Mouse (Mus musculus) heart, embryonic 10.5 days (tissue): ENCODE results near the gene Dner. TPM values are rescaled to one million over a fixed set of nuclear protein-coding genes. Genes with fewer than 3 reads are reported as not detected.

Experiments used
- DNase-seq: peaks from one replicate; pipeline ENCODE4 v3.0.0-alpha.2; 2017; ENCODE audit warnings: low spot score
- H3K27ac ChIP-seq: fragments of 300-500 bp; sonication (generic); 2 replicates; pipeline ENCODE4 v1.5.1; 2016; ENCODE audit warnings: mild to moderate bottlenecking
- H3K27me3 ChIP-seq: fragments of 300-500 bp; sonication (generic); 2 replicates; pipeline ENCODE4 v1.6.1; 2016; ENCODE audit warnings: mild to moderate bottlenecking; ENCODE audit not compliant: poor library complexity, insufficient read depth, severe bottlenecking
- H3K36me3 ChIP-seq: fragments of 300-500 bp; sonication (generic); 2 replicates; pipeline ENCODE4 v1.6.1; 2016; ENCODE audit warnings: mild to moderate bottlenecking, moderate library complexity
- H3K4me1 ChIP-seq: fragments of 300-500 bp; sonication (generic); 2 replicates; pipeline ENCODE4 v1.6.1; 2016; ENCODE audit warnings: mild to moderate bottlenecking
- H3K4me3 ChIP-seq: fragments of 300-500 bp; sonication (generic); 2 replicates; pipeline ENCODE4 v1.5.1; 2016; ENCODE audit warnings: mild to moderate bottlenecking, moderate library complexity
- H3K9me3 ChIP-seq: fragments of 300-500 bp; sonication (generic); 2 replicates; pipeline ENCODE4 v1.6.1; 2016; ENCODE audit warnings: mild to moderate bottlenecking, moderate library complexity
- WGBS: fragments of 180-500 bp; shearing (Covaris S2); methylation state at CpG from one replicate; pipeline ENCODE4 v1.1.7; 2016; 5-methylcytosine and 5-hydroxymethylcytosine counted together
- polyA plus RNA-seq: library from polyadenylated mRNA; unstranded; fragments of >200 nt; fragmentation: Nextera tagmentation; extraction: Ambion mirVana; gene quantifications from 2 replicates; pipeline ENCODE4 v1.2.1, GENCODE M21; 2016

The Dner gene
- polyA plus RNA-seq, 1 experiment from 2014 or later: 0.60 TPM

DNA sequence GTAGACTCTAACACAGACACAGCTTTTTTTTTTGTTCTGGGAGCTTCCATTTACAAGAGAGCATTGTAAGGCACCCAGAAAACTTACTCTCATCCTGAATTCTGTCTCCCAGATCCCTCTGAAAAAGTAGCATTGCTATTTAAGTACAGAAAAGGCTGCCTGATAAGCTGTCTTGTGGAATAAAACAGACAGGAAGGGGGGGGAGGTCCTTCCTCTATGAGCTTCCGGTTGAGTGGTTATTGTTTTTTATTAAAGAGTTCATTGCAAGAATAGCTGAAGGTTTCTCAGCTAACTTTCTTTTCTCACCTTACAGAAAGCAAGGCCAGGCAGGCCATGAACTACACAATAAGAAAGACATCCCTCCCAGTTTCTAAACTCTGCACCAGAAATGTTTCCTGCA, 77.9 kb downstream of the Dner start:
- no peak for DNase-seq
- Histone ChIP-seq H3K27ac (no peak overlapping the region), H3K36me3 (no peaks in the 10 kb centered on the region), H3K9me3 (no peaks in the 10 kb centered on the region), H3K4me3 (no peak overlapping the region), H3K27me3 (no peaks in the 10 kb centered on the region), H3K4me1 (peaks cover 10% of the 10 kb centered on the region; the same call in 1 of the 2 replicates)
- 67% methylated on average over 1 of the region's 1 CpGs for WGBS

DNA sequence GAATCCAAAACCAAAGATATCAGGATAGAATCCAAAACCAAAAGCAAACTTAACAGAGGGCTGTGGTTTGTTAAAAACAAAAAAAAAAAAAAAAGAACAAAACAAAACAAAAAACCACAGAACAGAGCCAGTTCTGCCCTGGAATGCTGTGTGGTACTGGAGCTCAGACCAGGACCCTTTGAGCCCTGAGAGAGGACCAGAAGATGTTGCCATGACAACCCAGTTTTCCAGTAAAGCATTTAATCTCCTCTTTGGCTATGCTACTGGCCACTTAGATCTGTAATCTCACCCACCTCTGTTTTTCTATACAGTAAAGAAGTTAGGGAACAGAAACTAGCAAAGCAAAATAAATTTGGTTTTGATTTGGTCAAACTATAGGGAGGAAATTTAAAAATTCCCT, 79.9 kb downstream of the Dner start:
- H3K4me3 ChIP-seq: no peak overlapping the region
- peaks cover 5% of the 10 kb centered on the region; the same call in 1 of the 2 replicates for H3K4me1 ChIP-seq
- H3K27me3 ChIP-seq: no peaks in the 10 kb centered on the region
- no peak for DNase-seq
- no peaks in the 10 kb centered on the region for H3K9me3 ChIP-seq
- H3K36me3 ChIP-seq: no peaks in the 10 kb centered on the region
- no peak overlapping the region for H3K27ac ChIP-seq

DNA sequence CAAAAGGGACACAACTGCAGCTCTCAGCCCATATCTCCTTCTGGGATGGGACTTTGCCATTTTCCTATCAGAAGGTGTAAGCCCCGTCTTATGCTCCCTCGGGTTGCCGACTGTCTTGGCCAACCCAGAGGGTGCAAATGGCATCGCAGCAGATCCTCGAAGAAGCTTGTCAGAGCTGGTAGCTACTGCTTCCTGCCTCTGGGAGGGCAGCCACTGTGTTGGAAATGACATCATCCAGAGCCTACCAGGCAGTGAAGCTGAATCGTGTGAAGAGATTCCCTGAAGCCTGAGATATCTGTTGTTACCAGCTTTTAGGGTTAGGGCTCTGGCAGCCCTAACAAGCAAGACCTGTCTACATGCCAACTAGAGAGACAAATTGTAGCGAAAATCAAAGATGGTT, 81.4 kb downstream of the Dner start:
- H3K27me3 ChIP-seq: no peaks in the 10 kb centered on the region
- H3K4me1 ChIP-seq: peaks cover 5% of the 10 kb centered on the region; the same call in 1 of the 2 replicates
- H3K9me3 ChIP-seq: no peaks in the 10 kb centered on the region
- DNase-seq: no peak
- 48% methylated on average over 7 of the region's 7 CpGs for WGBS
- no peak overlapping the region for H3K27ac ChIP-seq
- no peak overlapping the region for H3K4me3 ChIP-seq
- H3K36me3 ChIP-seq: no peaks in the 10 kb centered on the region

DNA sequence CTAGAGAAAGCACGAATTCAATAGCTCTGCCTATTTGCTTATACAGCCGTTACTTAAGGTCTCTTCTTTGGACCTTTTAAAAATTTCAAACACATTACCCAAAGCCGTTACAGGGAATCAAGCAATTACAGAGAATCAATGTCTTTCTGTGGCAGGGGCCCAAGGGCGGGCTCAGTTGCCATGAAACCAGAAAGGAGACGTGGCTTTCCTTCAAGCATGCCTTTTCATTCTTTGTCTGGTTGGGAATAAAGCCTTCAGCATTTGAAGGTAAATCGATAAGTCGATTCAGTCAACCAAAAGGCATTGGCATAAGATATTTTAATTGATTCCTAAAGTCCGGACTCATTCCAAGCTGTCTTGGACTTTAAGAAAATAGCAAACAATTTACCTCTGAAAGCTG, 82.9 kb downstream of the Dner start:
- H3K9me3 ChIP-seq: no peaks in the 10 kb centered on the region
- no peak for DNase-seq
- H3K27ac ChIP-seq: no peak overlapping the region
- 89% methylated on average over 8 of the region's 8 CpGs for WGBS
- H3K36me3 ChIP-seq: no peaks in the 10 kb centered on the region
- no peak overlapping the region for H3K4me3 ChIP-seq
- H3K27me3 ChIP-seq: no peaks in the 10 kb centered on the region
- H3K4me1 ChIP-seq: peaks cover 5% of the 10 kb centered on the region; the same call in 1 of the 2 replicates

DNA sequence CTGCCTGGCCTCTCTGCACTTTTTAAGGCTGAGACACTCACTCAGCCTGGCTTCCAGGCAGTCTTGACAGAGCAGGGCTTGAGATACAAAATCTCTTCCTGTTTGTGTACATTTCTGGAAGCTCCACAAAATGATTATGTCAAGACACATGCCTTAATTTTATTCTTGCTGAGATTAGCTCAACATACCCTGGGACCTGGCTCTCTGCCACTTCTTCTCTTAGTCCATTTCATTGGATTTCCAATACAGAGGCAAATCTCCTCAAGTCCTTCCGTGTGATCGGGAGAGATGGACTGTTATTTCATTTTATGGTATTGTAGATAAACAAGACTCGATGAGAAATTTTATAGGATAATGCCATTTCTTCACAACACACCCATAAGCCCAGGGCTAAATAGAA, 84.7 kb downstream of the Dner start:
- H3K36me3 ChIP-seq: no peaks in the 10 kb centered on the region
- H3K27me3 ChIP-seq: no peaks in the 10 kb centered on the region
- no peak for DNase-seq
- peaks cover 5% of the 10 kb centered on the region; the same call in 1 of the 2 replicates for H3K4me1 ChIP-seq
- H3K27ac ChIP-seq: no peak overlapping the region
- H3K4me3 ChIP-seq: no peak overlapping the region
- H3K9me3 ChIP-seq: no peaks in the 10 kb centered on the region
- 84% methylated on average over 3 of the region's 3 CpGs for WGBS

DNA sequence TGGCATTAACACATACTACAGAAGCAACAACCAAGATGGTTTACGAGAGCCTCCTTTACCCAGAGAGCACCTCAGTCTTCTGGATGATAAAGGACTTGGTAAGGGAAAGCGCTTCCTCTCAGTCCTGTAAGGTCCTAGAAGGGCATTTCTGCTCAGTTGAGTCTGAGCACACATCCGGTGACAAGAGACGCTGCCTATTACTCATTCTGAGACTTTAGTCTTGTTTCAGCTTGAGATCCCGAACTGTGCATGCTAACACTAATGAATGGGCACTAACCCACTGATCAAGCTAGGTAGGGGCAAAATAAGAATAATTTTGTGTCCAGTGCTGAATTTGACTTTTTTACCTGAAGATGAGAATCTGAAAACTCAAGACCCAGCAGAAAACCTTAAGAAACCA, 97.0 kb downstream of the Dner start:
- Histone ChIP-seq H3K9me3 (no peaks in the 10 kb centered on the region), H3K27ac (no peak overlapping the region), H3K36me3 (no peaks in the 10 kb centered on the region), H3K4me3 (no peak overlapping the region), H3K4me1 (no peaks in the 10 kb centered on the region), H3K27me3 (no peaks in the 10 kb centered on the region)
- 82% methylated on average over 5 of the region's 5 CpGs for WGBS
- no peak for DNase-seq

DNA sequence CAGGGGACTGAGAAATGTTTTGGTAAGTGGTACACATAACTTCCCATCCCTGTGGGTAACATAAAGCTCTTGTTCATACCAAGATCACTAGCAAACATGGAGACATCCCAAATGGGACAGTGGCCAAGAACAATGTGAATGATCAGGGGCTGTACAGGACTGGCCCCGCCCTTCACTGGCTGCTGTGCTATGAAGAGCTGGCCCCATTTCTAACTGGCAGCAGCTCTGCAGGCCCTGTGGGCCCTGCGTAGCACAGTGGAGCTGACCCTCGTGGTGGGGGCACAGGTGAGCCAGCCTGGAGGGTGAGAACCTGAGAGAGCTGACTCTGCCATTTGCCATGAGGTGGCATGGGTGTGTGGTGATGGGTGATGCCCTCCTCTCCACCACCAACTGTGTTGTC, 100.0 kb downstream of the Dner start:
- DNase-seq: no peak
- WGBS: 75% methylated on average over 3 of the region's 3 CpGs
- Histone ChIP-seq H3K36me3 (no peaks in the 10 kb centered on the region), H3K27me3 (no peaks in the 10 kb centered on the region), H3K9me3 (no peaks in the 10 kb centered on the region), H3K4me3 (no peak overlapping the region), H3K4me1 (no peaks in the 10 kb centered on the region), H3K27ac (no peak overlapping the region)

DNA sequence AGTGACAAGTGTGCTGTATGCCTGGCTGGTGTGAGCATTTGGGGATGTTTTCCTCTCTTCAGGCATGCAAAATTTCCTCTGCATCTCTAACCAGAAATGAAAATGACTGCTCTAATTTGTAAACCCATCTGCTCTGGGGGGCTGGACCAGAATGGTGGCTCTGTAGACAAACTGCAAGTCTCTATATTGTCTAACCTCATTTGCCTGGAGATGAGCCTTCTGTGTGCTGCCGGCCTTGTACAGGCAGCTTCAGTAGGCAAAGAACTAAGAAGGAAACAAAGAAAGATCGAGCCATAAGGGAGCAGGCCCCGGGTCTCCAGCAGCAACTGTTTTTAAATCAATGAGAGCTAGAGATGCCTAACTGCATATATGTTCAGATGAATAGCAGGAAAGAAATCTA, 103.6 kb downstream of the Dner start:
- DNase-seq: peak; percentile 30
- H3K4me3 ChIP-seq: no peak overlapping the region
- WGBS: 90% methylated on average over 3 of the region's 3 CpGs

DNA sequence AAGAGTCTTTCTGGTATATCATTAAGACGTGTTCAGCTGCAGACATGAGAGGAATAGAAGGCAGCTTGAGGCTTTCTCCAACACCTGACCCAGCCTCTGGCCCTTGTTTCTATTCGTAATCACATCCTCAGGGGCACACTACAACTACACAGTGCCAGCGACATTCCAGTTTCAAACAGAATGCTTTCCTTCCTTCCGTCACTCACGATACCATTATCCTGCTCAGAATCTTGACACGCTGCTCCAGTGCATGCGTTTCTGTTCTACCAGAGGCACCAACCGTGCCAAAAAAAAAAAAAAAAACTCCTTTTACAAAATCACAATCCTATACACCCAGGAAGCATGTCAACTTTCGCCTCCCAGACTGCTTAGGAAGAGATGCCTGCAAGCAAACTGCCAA, 105.5 kb downstream of the Dner start:
- Histone ChIP-seq H3K4me3 (no peak overlapping the region), H3K27ac (no peak overlapping the region), H3K4me1 (no peaks in the 10 kb centered on the region), H3K36me3 (no peaks in the 10 kb centered on the region), H3K9me3 (no peaks in the 10 kb centered on the region), H3K27me3 (no peaks in the 10 kb centered on the region)
- DNase-seq: peak; percentile 33
- 68% methylated on average over 9 of the region's 9 CpGs for WGBS

More for the DNA sequence above, 103.6 kb downstream of the Dner start:
- H3K27me3 ChIP-seq: no peaks in the 10 kb centered on the region
- no peaks in the 10 kb centered on the region for H3K36me3 ChIP-seq
- no peaks in the 10 kb centered on the region for H3K4me1 ChIP-seq
- H3K27ac ChIP-seq: no peak overlapping the region
- no peaks in the 10 kb centered on the region for H3K9me3 ChIP-seq

DNA sequence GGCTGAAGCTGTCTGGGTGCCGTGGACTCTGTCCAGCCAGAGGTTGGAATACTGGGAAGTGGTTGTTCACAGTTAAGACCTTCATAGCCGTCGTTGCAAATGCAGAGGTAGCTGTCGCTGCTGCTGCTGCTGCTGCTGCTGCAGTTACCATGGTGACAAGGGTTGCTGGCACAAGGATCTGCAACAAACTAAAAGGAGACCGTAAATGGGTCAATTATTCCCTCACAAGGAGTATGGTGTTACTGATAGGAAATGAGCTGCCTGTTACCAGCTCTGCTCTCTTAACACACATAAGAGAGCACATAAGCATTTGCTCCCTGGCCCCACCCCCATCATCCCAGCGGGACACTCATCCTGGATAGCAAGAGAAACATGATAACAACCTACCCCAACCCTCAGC, 110.6 kb downstream of the Dner start:
- Histone ChIP-seq H3K4me1 (peaks cover 9% of the 10 kb centered on the region; the same call in 1 of the 2 replicates), H3K27ac (no peak overlapping the region), H3K9me3 (no peaks in the 10 kb centered on the region), H3K27me3 (no peaks in the 10 kb centered on the region), H3K36me3 (no peaks in the 10 kb centered on the region), H3K4me3 (no peak overlapping the region)
- WGBS: 21% methylated on average over 6 of the region's 6 CpGs
- DNase-seq: peak; percentile 73

DNA sequence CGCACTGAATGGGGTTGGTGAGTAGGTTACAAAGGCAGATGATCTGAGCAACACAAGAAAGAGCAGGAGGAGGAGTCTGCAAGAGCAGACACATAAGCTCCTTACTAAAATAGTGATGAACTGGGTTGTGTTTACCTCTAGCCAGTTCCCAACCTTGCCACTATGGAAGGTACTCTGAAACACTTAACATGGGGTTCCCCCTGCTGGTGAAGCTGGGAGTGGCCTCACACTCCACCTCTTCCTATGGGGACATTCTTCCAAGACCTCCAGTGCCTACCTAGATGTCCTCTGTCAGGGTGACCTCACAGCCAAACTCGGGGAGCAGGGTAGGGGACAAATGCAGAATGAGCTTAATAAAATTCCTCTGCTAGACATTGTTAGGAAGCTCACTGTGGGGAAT, 114.2 kb downstream of the Dner start:
- Histone ChIP-seq H3K27ac (no peak overlapping the region), H3K36me3 (no peaks in the 10 kb centered on the region), H3K27me3 (no peaks in the 10 kb centered on the region), H3K4me3 (no peak overlapping the region), H3K9me3 (no peaks in the 10 kb centered on the region), H3K4me1 (peaks cover 10% of the 10 kb centered on the region; the same call in 1 of the 2 replicates)
- peak; percentile 77 for DNase-seq
- WGBS: 36% methylated on average over 2 of the region's 2 CpGs

DNA sequence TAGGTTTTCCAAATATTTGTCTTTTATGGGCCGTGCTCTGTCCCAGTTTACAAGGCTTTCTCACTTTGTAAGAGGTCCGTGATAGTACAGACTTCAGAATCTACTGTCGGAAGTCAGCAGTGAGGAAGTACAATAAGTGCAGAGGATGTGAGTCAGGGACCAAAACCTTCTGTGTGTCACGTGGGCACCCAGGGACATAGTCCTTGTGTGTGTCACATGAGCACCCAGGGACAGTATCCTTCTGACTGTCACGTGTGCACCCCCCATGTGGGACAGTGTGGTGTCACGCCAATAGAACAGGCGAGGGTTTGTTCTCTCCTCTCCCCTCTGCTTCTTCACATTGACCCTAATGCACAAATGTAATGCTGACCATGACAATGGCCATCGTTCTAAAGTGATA, 134.2 kb downstream of the Dner start:
- Histone ChIP-seq H3K27ac (no peak overlapping the region), H3K27me3 (no peaks in the 10 kb centered on the region), H3K9me3 (no peaks in the 10 kb centered on the region), H3K4me1 (no peaks in the 10 kb centered on the region), H3K36me3 (no peaks in the 10 kb centered on the region), H3K4me3 (no peak overlapping the region)
- DNase-seq: no peak
- WGBS: 79% methylated on average over 8 of the region's 8 CpGs

DNA sequence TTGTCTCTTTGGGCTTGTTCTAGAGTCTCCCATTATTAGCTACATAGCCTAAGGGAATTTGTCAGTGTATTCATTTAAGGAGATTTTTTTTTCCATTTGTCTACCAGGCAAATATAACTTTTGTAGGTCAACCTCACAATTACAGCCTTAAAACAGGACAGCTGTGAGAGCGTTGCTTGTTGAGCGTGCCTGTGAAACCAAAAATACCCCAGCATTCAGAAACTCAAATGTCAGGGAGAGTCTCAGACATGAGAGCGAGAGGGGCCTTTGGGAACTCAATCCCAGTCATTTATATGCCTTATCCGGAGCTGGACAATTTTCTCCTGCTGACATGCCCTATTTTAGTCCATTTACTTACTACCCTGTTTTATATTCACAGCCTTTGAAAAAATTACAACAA, 134.6 kb downstream of the Dner start:
- H3K27ac ChIP-seq: no peak overlapping the region
- H3K4me3 ChIP-seq: no peak overlapping the region
- WGBS: 74% methylated on average over 4 of the region's 4 CpGs
- H3K9me3 ChIP-seq: no peaks in the 10 kb centered on the region
- no peaks in the 10 kb centered on the region for H3K4me1 ChIP-seq
- DNase-seq: no peak
- H3K36me3 ChIP-seq: no peaks in the 10 kb centered on the region
- H3K27me3 ChIP-seq: no peaks in the 10 kb centered on the region
